Mouse (Mus musculus) embryonic facial prominence, embryonic 10.5 days (tissue): ENCODE results near the gene Dcaf1. TPM values are rescaled to one million over a fixed set of nuclear protein-coding genes. Genes with fewer than 3 reads are reported as not detected.
A peak's percentile ranks its signal among the peaks of the same experiment; 100 is the strongest.

Experiments used
- DNase-seq: peaks from one replicate; pipeline ENCODE4 v3.0.0-alpha.2; 2017; ENCODE audit warnings: low spot score
- H3K27ac ChIP-seq: fragments of 300-500 bp; sonication (generic); replicated peaks from 2 replicates; pipeline ENCODE4 v1.5.1; 2016; ENCODE audit warnings: mild to moderate bottlenecking
- H3K27me3 ChIP-seq: fragments of 300-500 bp; sonication (generic); replicated peaks from 2 replicates; pipeline ENCODE4 v1.6.1; 2016; ENCODE audit warnings: low read depth, mild to moderate bottlenecking; ENCODE audit not compliant: poor library complexity, severe bottlenecking
- H3K36me3 ChIP-seq: fragments of 300-500 bp; sonication (generic); replicated peaks from 2 replicates; pipeline ENCODE4 v1.6.1; 2016; ENCODE audit warnings: mild to moderate bottlenecking, moderate library complexity
- H3K4me1 ChIP-seq: fragments of 300-500 bp; sonication (generic); 2 replicates; pipeline ENCODE4 v1.6.1; 2016
- H3K4me3 ChIP-seq: fragments of 300-500 bp; sonication (generic); 2 replicates; pipeline ENCODE4 v1.5.1; 2016; ENCODE audit warnings: mild to moderate bottlenecking, moderate library complexity
- H3K9me3 ChIP-seq: fragments of 300-500 bp; sonication (generic); 2 replicates; pipeline ENCODE4 v1.6.1; 2016; ENCODE audit warnings: mild to moderate bottlenecking
- WGBS: fragments of 180-500 bp; shearing (Covaris S2); methylation state at CpG from one replicate; pipeline ENCODE4 v1.1.7; 2016; 5-methylcytosine and 5-hydroxymethylcytosine counted together
- polyA plus RNA-seq: library from polyadenylated mRNA; unstranded; fragments of >200 nt; fragmentation: Nextera tagmentation; extraction: Ambion mirVana; gene quantifications from 2 replicates; pipeline ENCODE4 v1.2.1, GENCODE M21; 2016

Dcaf1 gene
- polyA plus RNA-seq, 1 experiment from 2014 or later, result 30.7 TPM

DNA sequence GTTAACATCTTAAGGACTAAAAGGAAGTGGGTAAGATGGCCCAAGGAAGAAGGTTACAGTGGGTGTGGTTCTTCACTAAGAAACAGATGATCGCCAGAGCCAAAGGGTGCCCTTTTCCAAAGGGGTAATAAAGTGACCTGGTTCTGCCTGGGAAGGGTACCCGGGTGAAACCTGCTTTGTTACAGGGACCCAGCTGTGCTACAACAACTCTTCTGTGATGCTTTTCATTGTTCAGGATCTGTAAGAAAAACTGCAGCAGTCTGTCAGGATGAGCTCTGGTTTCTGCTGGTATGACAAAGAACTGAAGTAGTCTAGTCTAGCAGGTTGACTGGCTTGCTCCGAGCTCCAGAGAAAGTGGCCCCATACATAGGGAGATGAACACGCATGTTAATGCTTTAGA lies 60.5 kb downstream of the Dcaf1 start:
- no peak for DNase-seq
- Histone ChIP-seq H3K36me3 (peaks cover 83% of the 10 kb centered on the region), H3K4me1 (peaks cover 47% of the 10 kb centered on the region), H3K27me3 (no peaks in the 10 kb centered on the region), H3K27ac (no peak overlapping the region), H3K4me3 (no peak overlapping the region), H3K9me3 (no peaks in the 10 kb centered on the region)
- 81% methylated on average over 4 of the region's 4 CpGs for WGBS

DNA sequence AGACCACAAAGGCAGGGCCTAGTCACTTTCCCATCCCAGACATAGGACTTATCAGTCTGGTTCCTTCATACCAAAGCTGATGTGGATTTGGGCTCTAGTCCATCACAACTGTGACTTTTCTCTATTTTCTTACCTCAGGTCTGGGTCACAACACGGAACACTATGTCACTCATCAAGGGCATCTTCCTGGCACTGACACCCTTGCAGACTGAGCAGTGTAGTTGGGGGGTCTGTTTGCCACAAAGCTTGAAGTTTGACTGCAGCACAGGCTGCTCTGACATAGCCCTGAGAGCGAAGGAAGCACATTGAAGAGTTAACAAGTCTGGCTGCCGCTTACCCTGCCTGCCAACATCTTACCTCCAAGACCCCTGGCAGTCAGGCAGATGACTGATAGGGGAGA lies 61.4 kb downstream of the Dcaf1 start:
- no peaks in the 10 kb centered on the region for H3K9me3 ChIP-seq
- H3K36me3 ChIP-seq, result peaks cover 82% of the 10 kb centered on the region
- 90% methylated on average over 3 of the region's 3 CpGs for WGBS
- no peak for DNase-seq
- H3K4me3 ChIP-seq, result peak overlapping the region; percentile 94
- peaks cover 56% of the 10 kb centered on the region for H3K4me1 ChIP-seq
- H3K27ac ChIP-seq, result no peak overlapping the region
- no peaks in the 10 kb centered on the region for H3K27me3 ChIP-seq

DNA sequence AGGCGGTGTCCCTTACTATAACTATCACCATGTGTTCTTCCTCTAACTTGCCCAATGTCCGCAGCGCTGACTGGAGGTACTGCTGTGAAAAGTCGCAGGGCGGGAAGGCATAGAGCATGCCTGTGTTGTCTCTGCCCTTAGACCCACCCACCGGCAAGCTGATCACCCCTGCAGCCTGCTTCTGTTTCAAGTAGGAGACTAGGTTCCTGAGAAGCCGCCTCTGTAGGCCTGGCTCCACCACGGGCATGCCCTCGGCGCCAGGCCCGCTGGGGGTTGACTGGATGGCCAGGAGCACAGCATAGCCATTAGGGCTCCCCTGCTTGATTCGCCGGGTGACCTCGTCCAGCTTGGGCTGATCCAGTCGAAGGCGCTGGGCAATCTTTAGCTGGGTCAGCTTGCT lies 62.6 kb downstream of the Dcaf1 start:
- DNase-seq, result peak; percentile 60
- Histone ChIP-seq H3K4me1 (peaks cover 67% of the 10 kb centered on the region), H3K27me3 (no peaks in the 10 kb centered on the region), H3K27ac (peak overlapping the region; percentile 48; the same call in 1 of the 2 replicates), H3K9me3 (no peaks in the 10 kb centered on the region), H3K4me3 (peak overlapping the region; percentile 94), H3K36me3 (peaks cover 82% of the 10 kb centered on the region)
- WGBS, result 42% methylated on average over 16 of the region's 16 CpGs

DNA sequence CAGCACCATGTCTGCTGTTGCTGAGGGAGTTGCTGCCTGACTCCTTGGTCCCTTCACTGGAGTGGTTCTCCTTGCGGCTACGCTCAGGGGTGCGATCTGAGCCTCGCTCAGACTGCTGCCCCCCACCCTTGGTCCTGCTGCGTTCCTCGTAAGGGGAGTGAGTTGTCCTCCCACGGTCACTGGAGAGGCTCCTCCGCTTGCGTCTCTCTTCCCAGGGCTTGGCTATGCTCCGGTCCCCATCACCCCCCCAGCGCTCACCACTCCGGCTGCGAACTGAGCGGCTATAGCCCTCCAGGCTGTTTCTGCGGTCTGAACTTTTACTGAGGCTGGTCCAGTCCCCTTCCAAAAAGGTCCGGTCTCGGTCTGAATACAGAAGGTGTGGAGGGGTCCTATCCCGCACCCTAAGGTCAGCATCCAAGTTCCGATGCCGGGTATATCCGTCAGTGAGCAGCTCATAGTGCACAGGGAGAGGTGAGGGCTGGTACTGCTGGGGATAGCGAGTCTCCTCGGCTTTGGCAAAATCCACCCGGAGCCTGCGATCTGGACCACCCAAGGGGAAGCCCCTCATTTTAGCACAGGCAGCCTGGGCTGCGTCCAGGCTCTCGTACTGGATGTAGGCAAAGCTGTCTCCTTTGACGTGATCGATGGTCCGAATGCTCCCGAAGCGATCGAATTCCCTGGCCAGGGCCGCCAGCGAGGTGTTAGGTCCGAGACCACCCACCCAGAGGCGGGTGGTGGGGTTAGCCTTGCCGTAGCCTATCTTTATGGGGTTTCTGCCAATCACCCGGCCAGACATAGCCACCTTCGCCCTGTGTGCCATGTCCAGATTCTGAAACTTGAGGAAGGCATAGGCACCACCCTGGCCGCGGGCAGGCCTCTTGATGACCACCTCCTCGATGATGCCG lies 63.6 kb downstream of the Dcaf1 start:
- DNase-seq, result peak; percentile 51
- Histone ChIP-seq H3K4me1 (peaks cover 76% of the 10 kb centered on the region), H3K9me3 (no peaks in the 10 kb centered on the region), H3K27me3 (no peaks in the 10 kb centered on the region), H3K36me3 (peaks cover 83% of the 10 kb centered on the region), H3K27ac (peak overlapping the region; percentile 99), H3K4me3 (peak overlapping the region; percentile 94)
- WGBS, result 30% methylated on average over 44 of the region's 44 CpGs

DNA sequence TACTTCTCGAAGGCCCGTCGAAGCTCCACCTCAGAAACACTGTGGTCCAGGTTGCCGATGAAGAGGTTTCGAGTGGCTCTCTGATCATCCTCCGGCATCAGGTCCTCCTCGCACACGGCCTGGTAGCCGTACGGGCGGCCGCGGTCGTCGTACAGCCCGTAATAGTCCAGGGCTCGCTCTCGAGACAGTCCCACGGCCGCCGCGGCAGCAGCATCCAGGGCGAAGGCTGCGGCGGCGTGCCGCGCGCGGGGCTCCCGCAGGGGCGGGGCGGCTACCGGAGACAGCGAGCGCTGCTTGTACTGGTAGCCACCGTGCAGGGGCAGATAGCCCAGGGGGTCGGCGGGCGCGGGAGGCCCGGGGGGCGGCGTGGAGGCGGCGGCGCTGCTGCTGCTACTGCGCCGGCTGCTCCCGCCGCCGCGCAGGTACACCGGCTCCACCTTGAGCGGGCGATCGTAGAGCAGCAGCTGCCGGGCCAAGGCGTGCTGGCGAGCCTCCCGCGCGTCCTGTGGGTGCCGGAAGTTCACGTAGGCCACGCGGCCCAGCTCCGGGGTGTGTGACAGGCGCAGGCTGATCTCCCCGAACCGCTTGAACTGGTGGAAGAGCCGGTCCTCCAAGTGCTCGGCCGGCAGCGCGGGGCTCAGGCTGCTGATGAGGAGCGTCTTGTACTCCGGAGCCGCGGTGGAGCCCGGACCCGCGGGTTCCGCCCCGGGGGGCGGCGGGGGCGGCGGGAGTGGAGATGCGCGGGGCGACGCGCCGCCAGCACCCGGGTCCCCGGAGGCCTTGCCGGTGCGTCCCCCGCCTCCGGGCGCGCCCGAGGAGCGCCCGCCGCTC lies 64.4 kb downstream of the Dcaf1 start:
- Histone ChIP-seq H3K27ac (peak overlapping the region; percentile 99), H3K27me3 (no peaks in the 10 kb centered on the region), H3K9me3 (no peaks in the 10 kb centered on the region), H3K36me3 (peaks cover 81% of the 10 kb centered on the region), H3K4me1 (peaks cover 85% of the 10 kb centered on the region), H3K4me3 (peak overlapping the region; percentile 94)
- DNase-seq, result peak; percentile 68
- under 1% methylated on average over 105 of the region's 107 CpGs for WGBS

DNA sequence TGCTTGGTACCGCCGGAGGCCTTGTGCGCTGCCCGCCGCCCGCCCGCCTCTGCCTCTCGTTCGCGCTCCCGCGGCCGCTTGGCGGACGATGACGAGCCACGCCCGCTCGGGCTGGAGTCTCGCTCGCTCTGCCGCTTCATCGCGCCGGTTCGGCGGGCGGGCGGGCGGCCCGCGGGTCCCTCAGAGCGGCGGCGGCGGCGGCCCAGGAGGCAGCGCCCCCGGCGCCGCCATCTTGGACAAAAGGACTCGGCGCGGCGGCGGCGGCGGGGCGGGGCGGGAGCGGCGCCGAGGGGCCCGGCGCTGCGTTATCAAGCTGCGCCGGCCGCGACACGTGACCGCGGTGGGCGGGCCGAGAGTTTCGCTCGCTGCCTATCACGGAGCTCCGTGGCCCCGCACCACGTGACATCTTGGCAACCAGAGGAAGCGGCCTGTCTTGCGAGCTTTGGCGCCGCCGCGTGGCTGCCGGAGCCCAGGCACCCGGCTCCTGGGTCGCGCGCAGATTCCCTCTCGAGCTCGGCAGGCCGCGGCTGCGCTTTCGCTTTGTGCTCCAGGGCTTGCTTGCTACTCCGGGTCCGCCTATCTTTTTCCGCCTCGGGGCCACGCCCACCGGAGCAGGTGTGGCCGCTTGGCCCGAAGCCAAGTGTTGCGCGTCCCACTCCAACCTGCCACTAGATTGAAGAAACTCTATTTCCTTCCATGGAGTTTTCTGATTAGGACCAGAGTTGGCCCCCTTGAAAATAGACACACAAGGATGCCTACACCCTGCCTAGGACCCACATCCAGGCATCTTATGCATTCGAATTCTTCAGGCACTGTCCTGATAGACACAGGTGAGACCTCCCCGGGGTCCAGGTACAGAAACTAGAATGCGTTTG lies 65.4 kb downstream of the Dcaf1 start, which contains the start of gene Rbm15b:
Gene Rbm15b, minus strand, starts transcription at position 601 of the 875 bp plus-strand sequence.
- DNase-seq, result peak; percentile 99
- peak within 1 kb of the TSS; percentile 99 for H3K27ac ChIP-seq
- peak within 1 kb of the TSS; percentile 94 for H3K4me3 ChIP-seq
- H3K27me3 ChIP-seq, result no peaks in the 10 kb centered on the region
- 2% methylated on average over 101 of the region's 101 CpGs for WGBS
- no peaks in the 10 kb centered on the region for H3K9me3 ChIP-seq
- H3K4me1 ChIP-seq, result peaks cover 78% of the 10 kb centered on the region
- H3K36me3 ChIP-seq, result peaks cover 71% of the 10 kb centered on the region

DNA sequence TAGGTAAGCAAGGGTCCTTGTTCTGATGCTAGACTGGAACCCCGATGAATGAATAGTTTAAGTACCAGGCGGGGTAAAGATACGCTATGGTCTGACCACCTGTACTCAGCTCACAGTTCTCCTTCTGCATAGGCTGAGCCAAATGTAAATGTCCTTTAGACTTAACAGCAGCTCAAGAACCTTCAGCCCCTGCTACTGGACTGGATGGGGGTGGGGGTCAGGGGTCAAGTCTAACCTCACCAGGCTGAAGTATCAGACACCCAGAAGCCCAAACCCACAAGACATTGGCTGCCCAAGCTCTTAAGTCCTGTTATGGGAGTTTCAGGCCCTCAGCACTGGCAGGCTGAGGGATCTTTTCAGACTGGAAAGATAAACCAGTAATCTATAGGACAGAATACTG lies 66.7 kb downstream of the Dcaf1 start:
- Histone ChIP-seq H3K4me1 (peaks cover 73% of the 10 kb centered on the region), H3K4me3 (0 out of 2 replicates have a peak overlapping the region, but pooled peaks have one; percentile 3), H3K36me3 (peaks cover 59% of the 10 kb centered on the region), H3K27ac (no peak overlapping the region), H3K9me3 (no peaks in the 10 kb centered on the region), H3K27me3 (no peaks in the 10 kb centered on the region)
- WGBS, result 97% methylated on average over 3 of the region's 3 CpGs
- DNase-seq, result no peak

DNA sequence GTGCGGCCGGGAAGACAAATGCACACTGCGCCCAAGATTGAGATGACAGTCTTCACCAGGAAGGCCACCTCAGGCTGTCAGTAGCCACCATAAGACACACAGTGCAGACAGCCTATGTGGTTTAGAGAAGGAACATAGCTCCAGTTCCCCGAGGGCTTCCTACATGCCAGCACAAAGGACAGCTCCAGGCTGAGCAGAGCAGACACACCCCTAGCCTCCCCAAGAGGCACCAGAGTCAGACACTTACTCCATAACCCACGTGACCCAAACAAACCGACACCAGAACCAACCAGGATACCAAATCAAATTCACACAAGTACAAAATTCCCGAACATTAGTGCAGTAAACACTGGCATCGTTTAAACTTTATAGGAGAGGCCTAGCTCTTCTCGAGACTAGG lies 67.6 kb downstream of the Dcaf1 start:
- peaks cover 67% of the 10 kb centered on the region for H3K4me1 ChIP-seq
- no peaks in the 10 kb centered on the region for H3K27me3 ChIP-seq
- peaks cover 50% of the 10 kb centered on the region for H3K36me3 ChIP-seq
- H3K9me3 ChIP-seq, result no peaks in the 10 kb centered on the region
- DNase-seq, result no peak
- H3K4me3 ChIP-seq, result peak overlapping the region; percentile 25; the same call in 1 of the 2 replicates
- no peak overlapping the region for H3K27ac ChIP-seq
- WGBS, result 85% methylated on average over 9 of the region's 9 CpGs

DNA sequence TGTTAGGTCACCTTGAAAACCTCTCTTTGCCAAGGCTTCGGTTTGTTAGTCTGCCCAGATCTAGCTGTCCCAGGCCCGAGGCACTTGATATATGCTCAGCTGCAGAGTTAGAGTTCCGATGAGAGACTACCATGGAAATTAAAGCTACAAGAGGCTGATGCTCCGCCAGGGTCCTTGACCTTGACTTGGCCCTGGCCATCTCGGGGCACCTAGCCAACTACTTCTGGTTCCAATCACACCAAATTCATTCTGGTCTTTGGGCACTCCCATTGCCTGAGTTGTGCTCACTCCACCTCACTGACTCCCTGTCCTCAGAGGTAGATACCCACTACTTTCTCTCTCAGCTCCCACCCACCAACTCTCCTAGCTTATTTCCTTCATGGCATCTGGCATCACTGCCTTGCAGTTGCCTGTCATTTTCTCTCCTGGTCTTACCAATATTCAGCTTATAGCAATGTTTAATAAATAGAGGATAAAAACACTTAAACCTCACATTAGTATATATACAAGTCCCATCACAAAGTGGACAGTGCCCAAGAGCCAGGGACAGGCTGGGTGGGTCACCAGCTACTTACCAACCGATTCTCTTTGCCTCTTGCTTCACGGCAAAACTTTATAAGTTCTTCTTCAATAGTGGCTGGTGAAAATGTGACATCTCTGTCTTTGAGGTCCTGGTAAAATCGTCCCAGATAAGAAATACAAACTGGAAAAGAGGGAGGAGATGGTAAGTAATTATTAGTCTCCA lies 69.0 kb downstream of the Dcaf1 start:
- WGBS, result 71% methylated on average over 8 of the region's 8 CpGs
- H3K27ac ChIP-seq, result peak overlapping the region; percentile 94
- peak overlapping the region; percentile 83 for H3K4me3 ChIP-seq
- DNase-seq, result no peak
- H3K36me3 ChIP-seq, result peaks cover 37% of the 10 kb centered on the region
- peaks cover 54% of the 10 kb centered on the region for H3K4me1 ChIP-seq
- H3K27me3 ChIP-seq, result no peaks in the 10 kb centered on the region
- no peaks in the 10 kb centered on the region for H3K9me3 ChIP-seq

DNA sequence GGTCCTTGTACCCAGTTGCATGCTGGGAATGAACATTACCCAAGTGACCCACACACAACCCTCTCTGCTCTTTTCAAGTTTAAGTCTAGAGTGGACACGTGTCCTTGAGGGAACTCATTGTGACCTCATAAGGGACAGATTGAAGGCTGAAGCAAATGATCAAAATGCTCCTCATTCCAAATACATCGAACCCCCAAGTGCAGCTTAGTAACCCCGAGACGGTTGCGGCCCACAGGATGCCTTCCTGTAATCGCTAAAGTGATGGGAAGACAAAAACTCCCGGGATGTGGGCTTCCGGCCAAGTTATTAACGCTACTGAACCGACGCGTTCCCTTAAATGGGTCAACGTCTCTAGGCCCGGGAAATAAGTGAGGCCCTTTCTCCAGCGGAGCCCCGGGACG lies 69.7 kb downstream of the Dcaf1 start:
- Histone ChIP-seq H3K36me3 (peaks cover 36% of the 10 kb centered on the region), H3K4me1 (peaks cover 49% of the 10 kb centered on the region), H3K9me3 (no peaks in the 10 kb centered on the region), H3K27ac (peak overlapping the region; percentile 94), H3K4me3 (peak overlapping the region; percentile 83), H3K27me3 (no peaks in the 10 kb centered on the region)
- DNase-seq, result no peak
- under 1% methylated on average over 17 of the region's 17 CpGs for WGBS

DNA sequence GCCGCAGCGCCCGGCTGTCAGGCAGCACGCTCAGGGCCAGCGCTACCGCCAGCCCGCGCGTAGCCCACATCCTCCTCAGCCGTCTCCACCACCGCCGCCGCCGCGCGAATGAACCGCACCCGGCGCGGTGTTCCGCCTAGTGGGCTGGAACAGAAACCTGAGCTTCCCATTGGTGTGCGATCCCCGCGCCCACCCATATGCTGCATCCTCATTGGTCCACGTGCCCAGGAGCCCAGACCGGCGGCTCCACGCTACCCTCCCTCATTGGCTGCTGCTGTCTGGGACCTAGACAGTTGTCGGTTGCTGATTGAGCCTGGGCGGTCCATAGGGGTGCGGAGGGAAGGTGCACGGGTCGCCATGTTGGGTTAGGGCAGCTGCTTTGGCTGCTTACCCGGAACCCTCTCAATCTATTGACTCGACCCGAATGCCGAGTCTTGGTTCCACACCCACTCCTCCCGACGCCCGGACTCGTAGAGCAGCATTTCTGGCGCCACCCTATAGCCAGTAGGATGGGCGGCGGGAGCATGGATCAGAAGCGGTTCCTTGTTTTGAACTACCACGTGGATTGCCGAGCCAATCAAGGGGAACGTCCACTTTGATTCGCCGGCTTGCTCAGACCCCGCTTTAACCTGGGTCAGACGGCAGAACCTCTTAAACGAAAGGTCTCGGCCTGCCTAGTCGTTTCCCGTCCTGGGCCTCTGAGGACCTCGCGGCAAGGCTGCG lies 70.3 kb downstream of the Dcaf1 start, which contains the start of gene Manf:
Gene Manf, minus strand, starts transcription at position 151 of the 723 bp plus-strand sequence.
- Histone ChIP-seq H3K27me3 (no peaks in the 10 kb centered on the region), H3K9me3 (no peaks in the 10 kb centered on the region), H3K27ac (peak within 1 kb of the TSS; percentile 94), H3K4me3 (peak within 1 kb of the TSS; percentile 83), H3K4me1 (peaks cover 49% of the 10 kb centered on the region), H3K36me3 (peaks cover 36% of the 10 kb centered on the region)
- under 1% methylated on average over 59 of the region's 59 CpGs for WGBS
- peak; percentile 98 for DNase-seq
